Mouse (Mus musculus) erythroblast, embryonic 14.5 days (primary cell): Measurements from ENCODE around the gene Nsfl1c. TPM values are rescaled to one million over a fixed set of nuclear protein-coding genes. Genes with fewer than 3 reads are reported as not detected.
"Not testable (repeated sequence)": the region's sequence is repeated elsewhere in the genome, so short reads cannot be mapped to it uniquely, and the experiment has no call there.

Experiments
- H3K27me3 ChIP-seq: 2 replicates; pipeline ENCODE4 v1.6.1; 2012; ENCODE audit warnings: inconsistent platforms; ENCODE audit not compliant: control insufficient read depth
- H3K36me3 ChIP-seq: 2 replicates; pipeline ENCODE4 v1.6.1; 2012; ENCODE audit warnings: mild to moderate bottlenecking, inconsistent platforms; ENCODE audit not compliant: control insufficient read depth
- H3K4me1 ChIP-seq: 2 replicates; pipeline ENCODE4 v1.6.1; 2012; ENCODE audit warnings: inconsistent platforms; ENCODE audit not compliant: control insufficient read depth
- H3K4me3 ChIP-seq: replicated peaks from 2 replicates; pipeline ENCODE3; 2012; ENCODE audit warnings: moderate library complexity, mild to moderate bottlenecking, inconsistent platforms
- H3K9me3 ChIP-seq: 2 replicates; pipeline ENCODE4 v1.6.1; 2012; ENCODE audit warnings: low read length, inconsistent platforms, mixed read lengths; ENCODE audit not compliant: control insufficient read depth
- GATA1 ChIP-seq: IDR thresholded peaks from 2 replicates; pipeline ENCODE4 v1.6.1; 2012; ENCODE audit warnings: low read length, inconsistent platforms, mixed read lengths
- TAL1 ChIP-seq: IDR thresholded peaks from 3 replicates; pipeline ENCODE4 v1.6.1; 2012; ENCODE audit warnings: low read length, inconsistent platforms, mixed read lengths
- polyA plus RNA-seq: library from polyadenylated mRNA; stranded (reverse); fragments of >175 nt; gene quantifications from 2 replicates; pipeline ENCODE4 v1.2.3, GENCODE M21; 2012

Gene Nsfl1c
- polyA plus RNA-seq: 5.2 and 6.0 TPM in 2 replicates

- H3K9me3 ChIP-seq: no peaks in the 10 kb centered on the region
- TF ChIP-seq TAL1 (no peak), GATA1 (no peak)
- H3K4me1 ChIP-seq: peaks cover 21% of the 10 kb centered on the region
- peak within 1 kb of the TSS; percentile 80 for H3K4me3 ChIP-seq
- H3K36me3 ChIP-seq: peaks cover 23% of the 10 kb centered on the region
- H3K27me3 ChIP-seq: peaks cover 5% of the 10 kb centered on the region; the same call in 1 of the 2 replicates
Measured at GRCm38 (mm10) chr2:151494035-151494803, at the start of gene Nsfl1c. TSS of gene Nsfl1c (plus strand) at chr2:151494182.

GRCm38 (mm10) chr2:151476053-151476452 lies 17.9 kb upstream of the Nsfl1c start, which contains the start of gene 4921509C19Rik:
TSS of gene 4921509C19Rik (minus strand) at chr2:151476153.
- not testable (repeated sequence) for H3K4me3 ChIP-seq, H3K9me3 ChIP-seq, H3K36me3 ChIP-seq, H3K27me3 ChIP-seq, H3K4me1 ChIP-seq

- Histone ChIP-seq H3K36me3 (no peaks in the 10 kb centered on the region), H3K4me1 (no peaks in the 10 kb centered on the region), H3K27me3 (peaks cover 5% of the 10 kb centered on the region; the same call in 1 of the 2 replicates), H3K4me3 (no peak overlapping the region), H3K9me3 (no peaks in the 10 kb centered on the region)
- TF ChIP-seq TAL1: no peak
- no peak for TF ChIP-seq GATA1
Measured at GRCm38 (mm10) chr2:151486496-151486895, 7.5 kb upstream of the Nsfl1c start.

- Histone ChIP-seq H3K4me3 (no peak overlapping the region), H3K36me3 (peaks cover 52% of the 10 kb centered on the region), H3K9me3 (no peaks in the 10 kb centered on the region), H3K27me3 (no peaks in the 10 kb centered on the region), H3K4me1 (peaks cover 35% of the 10 kb centered on the region)
- TF ChIP-seq TAL1 (no peak), GATA1 (no peak)
Measured at GRCm38 (mm10) chr2:151498358-151498757, 4.4 kb downstream of the Nsfl1c start.

- TF ChIP-seq GATA1 (no peak), TAL1 (no peak)
- peaks cover 71% of the 10 kb centered on the region for H3K36me3 ChIP-seq
Measured at GRCm38 (mm10) chr2:151500442-151501007, 6.5 kb downstream of the Nsfl1c start.

GRCm38 (mm10) chr2:151504226-151504625 lies 10.2 kb downstream of the Nsfl1c start:
- TF ChIP-seq GATA1 (no peak), TAL1 (no peak)
- Histone ChIP-seq H3K4me1 (peaks cover 14% of the 10 kb centered on the region), H3K9me3 (no peaks in the 10 kb centered on the region), H3K36me3 (peaks cover 75% of the 10 kb centered on the region), H3K4me3 (no peak overlapping the region), H3K27me3 (no peaks in the 10 kb centered on the region)

More at GRCm38 (mm10) chr2:151500442-151501007, 6.5 kb downstream of the Nsfl1c start:
- H3K27me3 ChIP-seq: no peaks in the 10 kb centered on the region
- H3K4me1 ChIP-seq: peaks cover 20% of the 10 kb centered on the region
- no peaks in the 10 kb centered on the region for H3K9me3 ChIP-seq
- H3K4me3 ChIP-seq: no peak overlapping the region

- H3K36me3 ChIP-seq: peaks cover 83% of the 10 kb centered on the region
- H3K27me3 ChIP-seq: no peaks in the 10 kb centered on the region
- TF ChIP-seq GATA1: no peak
- no peak for TF ChIP-seq TAL1
Measured at GRCm38 (mm10) chr2:151512199-151512598, 18.2 kb downstream of the Nsfl1c start.

GRCm38 (mm10) chr2:151513525-151514285 lies 19.7 kb downstream of the Nsfl1c start:
- no peaks in the 10 kb centered on the region for H3K27me3 ChIP-seq
- no peak overlapping the region for H3K4me3 ChIP-seq
- H3K4me1 ChIP-seq: no peaks in the 10 kb centered on the region
- H3K9me3 ChIP-seq: no peaks in the 10 kb centered on the region
- TF ChIP-seq TAL1 (no peak), GATA1 (no peak)
- peaks cover 74% of the 10 kb centered on the region for H3K36me3 ChIP-seq

More at GRCm38 (mm10) chr2:151512199-151512598, 18.2 kb downstream of the Nsfl1c start:
- no peaks in the 10 kb centered on the region for H3K4me1 ChIP-seq
- H3K9me3 ChIP-seq: no peaks in the 10 kb centered on the region
- H3K4me3 ChIP-seq: no peak overlapping the region

GRCm38 (mm10) chr2:151519000-151519399 lies 25.0 kb downstream of the Nsfl1c start:
- TF ChIP-seq TAL1 (no peak), GATA1 (no peak)
- Histone ChIP-seq H3K4me3 (no peak overlapping the region), H3K27me3 (no peaks in the 10 kb centered on the region), H3K9me3 (no peaks in the 10 kb centered on the region), H3K4me1 (0 out of 2 replicates have a peak, but pooled peaks cover under 1% of the 10 kb centered on the region), H3K36me3 (peaks cover 23% of the 10 kb centered on the region)
